Mouse (Mus musculus): ENCODE results near the gene Htra3. TPM values are rescaled to one million over a fixed set of nuclear protein-coding genes. Genes with fewer than 3 reads are reported as not detected.

The Htra3 gene
- total and polyA plus RNA-seq, 3 experiments: not detected

GRCm38 (mm10) chr5:35623831-35624230 is 55.8 kb downstream of the Htra3 start:
- H3K4me1 ChIP-seq (ENCODE audit: control insufficient read depth in 1 of 2, insufficient read depth in 2 of 2, low read length in 2 of 2): no peaks in the 10 kb centered on the region
- no peak overlapping the region for H3K9ac ChIP-seq (ENCODE audit: control insufficient read depth, low read depth, low read length, poor library complexity, severe bottlenecking)
- no peak overlapping the region for H3K27ac ChIP-seq (ENCODE audit: control insufficient read depth, low read depth, low read length)
- no peaks in the 10 kb centered on the region for H3K36me3 ChIP-seq (ENCODE audit: control insufficient read depth in 1 of 2, insufficient read depth in 2 of 2, low read length in 2 of 2)
- TF ChIP-seq E2F4 (IDR thresholded peaks at IDR 0.05; ENCODE audit: borderline replicate concordance, low read depth, low read length): no peak
- TF ChIP-seq CTCF (IDR thresholded peaks at IDR 0.05 in 2 of 3, conservative IDR thresholded peaks at IDR 0.05 in 1 of 3; ENCODE audit: control insufficient read depth in 1 of 3, insufficient read depth in 1 of 3, low read depth in 2 of 3, low read length in 3 of 3, poor library complexity in 1 of 3, severe bottlenecking in 1 of 3): no peak
- TF ChIP-seq KAT2A (conservative IDR thresholded peaks at IDR 0.05; ENCODE audit: low read depth, low read length): no peak
- no peak for TF ChIP-seq ZNF384 (IDR thresholded peaks at IDR 0.05; ENCODE audit: low read depth, low read length)
- no peak for TF ChIP-seq BHLHE40 (IDR thresholded peaks at IDR 0.05; ENCODE audit: borderline replicate concordance, low read depth, low read length)
- TF ChIP-seq ETS1 (IDR thresholded peaks at IDR 0.05; ENCODE audit: low read depth, low read length): no peak
- no peak for TF ChIP-seq MAFK (IDR thresholded peaks at IDR 0.05; ENCODE audit: borderline replicate concordance, low read depth, low read length)
- no peak for TF ChIP-seq UBTF (IDR thresholded peaks at IDR 0.05; ENCODE audit: borderline replicate concordance, insufficient read depth, low read depth, low read length)
- TF ChIP-seq NELFE (IDR thresholded peaks at IDR 0.05; ENCODE audit: low read depth, low read length): no peak
- no peak for TF ChIP-seq CHD2 (IDR thresholded peaks at IDR 0.05; ENCODE audit: low read length)
- TF ChIP-seq SMC3 (IDR thresholded peaks at IDR 0.05; ENCODE audit: low read depth, low read length): no peak
- no peaks in the 10 kb centered on the region for H3K79me2 ChIP-seq (ENCODE audit: control insufficient read depth, insufficient read depth, low read length, poor library complexity)
- no peaks in the 10 kb centered on the region for H3K27me3 ChIP-seq (ENCODE audit: control insufficient read depth in 1 of 2, insufficient read depth in 2 of 2, low read length in 2 of 2)
- H3K4me3 ChIP-seq (ENCODE audit: control insufficient read depth in 1 of 2, insufficient read depth in 1 of 2, low read depth in 2 of 2, low read length in 2 of 2): no peak overlapping the region
- no peak for DNase-seq (ENCODE audit: low read depth, low spot score)
- H3K9me3 ChIP-seq (replicated peaks; ENCODE audit: insufficient read depth, low read length): no peaks in the 10 kb centered on the region

- no peak overlapping the region for H3K9ac ChIP-seq (ENCODE audit: control insufficient read depth, low read depth, low read length, poor library complexity, severe bottlenecking)
- H3K4me3 ChIP-seq (ENCODE audit: control insufficient read depth in 1 of 2, insufficient read depth in 1 of 2, low read depth in 2 of 2, low read length in 2 of 2): no peak overlapping the region
- no peak for DNase-seq (ENCODE audit: low read depth, low spot score)
- H3K4me1 ChIP-seq (ENCODE audit: control insufficient read depth in 1 of 2, insufficient read depth in 2 of 2, low read length in 2 of 2): no peaks in the 10 kb centered on the region
- no peaks in the 10 kb centered on the region for H3K79me2 ChIP-seq (ENCODE audit: control insufficient read depth, insufficient read depth, low read length, poor library complexity)
- H3K36me3 ChIP-seq (ENCODE audit: control insufficient read depth in 1 of 2, insufficient read depth in 2 of 2, low read length in 2 of 2): no peaks in the 10 kb centered on the region
- H3K9me3 ChIP-seq (replicated peaks; ENCODE audit: insufficient read depth, low read length): no peaks in the 10 kb centered on the region
- TF ChIP-seq MAFK (IDR thresholded peaks at IDR 0.05; ENCODE audit: borderline replicate concordance, low read depth, low read length): no peak
- H3K27me3 ChIP-seq (ENCODE audit: control insufficient read depth in 1 of 2, insufficient read depth in 2 of 2, low read length in 2 of 2): no peaks in the 10 kb centered on the region
- no peak overlapping the region for H3K27ac ChIP-seq (ENCODE audit: control insufficient read depth, low read depth, low read length)
These were observed 58.5 kb downstream of the Htra3 start for GRCm38 (mm10) chr5:35621114-35621513.

- Histone ChIP-seq H3K4me1 (ENCODE audit: control insufficient read depth in 1 of 2, insufficient read depth in 2 of 2, low read length in 2 of 2) (no peaks in the 10 kb centered on the region), H3K27ac (ENCODE audit: control insufficient read depth, low read depth, low read length) (no peak overlapping the region), H3K27me3 (ENCODE audit: control insufficient read depth in 1 of 2, insufficient read depth in 2 of 2, low read length in 2 of 2) (no peaks in the 10 kb centered on the region), H3K4me3 (ENCODE audit: control insufficient read depth in 1 of 2, insufficient read depth in 1 of 2, low read depth in 2 of 2, low read length in 2 of 2) (no peak overlapping the region), H3K79me2 (ENCODE audit: control insufficient read depth, insufficient read depth, low read length, poor library complexity) (no peaks in the 10 kb centered on the region), H3K9ac (ENCODE audit: control insufficient read depth, low read depth, low read length, poor library complexity, severe bottlenecking) (no peak overlapping the region), H3K9me3 (replicated peaks; ENCODE audit: insufficient read depth, low read length) (no peaks in the 10 kb centered on the region), H3K36me3 (ENCODE audit: control insufficient read depth in 1 of 2, insufficient read depth in 2 of 2, low read length in 2 of 2) (no peaks in the 10 kb centered on the region)
- DNase-seq (ENCODE audit: low read depth, low spot score): no peak
- TF ChIP-seq EP300 (IDR thresholded peaks at IDR 0.05; ENCODE audit: low read depth in 1 of 2, low read length in 2 of 2) (no peak), TAL1 (IDR thresholded peaks at IDR 0.05; ENCODE audit: low read length) (no peak), CTCF (IDR thresholded peaks at IDR 0.05 in 2 of 3, conservative IDR thresholded peaks at IDR 0.05 in 1 of 3; ENCODE audit: control insufficient read depth in 1 of 3, insufficient read depth in 1 of 3, low read depth in 2 of 3, low read length in 3 of 3, poor library complexity in 1 of 3, severe bottlenecking in 1 of 3) (no peak), HCFC1 (IDR thresholded peaks at IDR 0.05; ENCODE audit: low read depth, low read length) (no peak)
These were observed 62.6 kb downstream of the Htra3 start for GRCm38 (mm10) chr5:35616943-35617342.

Data from MEL (cell line).